Mouse (Mus musculus): Measurements from ENCODE around the gene Nr1i2. TPM values are rescaled to one million over a fixed set of nuclear protein-coding genes. Genes with fewer than 3 reads are reported as not detected.

The Nr1i2 gene
- polyA plus RNA-seq (2015; fragmentation: Illumina TruSeq; extraction: RNeasy Lipid Tissue Mini Kit (QIAGEN cat#74804); ENCODE audit: low read depth, low replicate concordance): not detected

GRCm38 (mm10) chr16:38294685-38295348, at the start of gene Nr1i2:
Gene Nr1i2, minus strand, starts transcription at chr16:38294824.

GRCm38 (mm10) chr16:38341396-38342324, 47.0 kb upstream of the Nr1i2 start, which contains the start of gene Maats1:
Gene Maats1, minus strand, starts transcription at chr16:38342143.

Other genes starting within 250 kb of the Nr1i2 start
- 69.1 TPM for gene Gsk3b, start 205.8 kb downstream of the Nr1i2 start, polyA plus RNA-seq (2015; fragmentation: Illumina TruSeq; extraction: RNeasy Lipid Tissue Mini Kit (QIAGEN cat#74804); ENCODE audit: low read depth, low replicate concordance)
- 1.4 TPM for gene Maats1, start 47.3 kb upstream of the Nr1i2 start, polyA plus RNA-seq (2015; fragmentation: Illumina TruSeq; extraction: RNeasy Lipid Tissue Mini Kit (QIAGEN cat#74804); ENCODE audit: low read depth, low replicate concordance)
- gene Cox17, start 52.2 kb upstream of the Nr1i2 start, polyA plus RNA-seq (2015; fragmentation: Illumina TruSeq; extraction: RNeasy Lipid Tissue Mini Kit (QIAGEN cat#74804); ENCODE audit: low read depth, low replicate concordance): 300 TPM
- gene Gm21987, start 52.2 kb upstream of the Nr1i2 start, polyA plus RNA-seq (2015; fragmentation: Illumina TruSeq; extraction: RNeasy Lipid Tissue Mini Kit (QIAGEN cat#74804); ENCODE audit: low read depth, low replicate concordance): not detected
- gene Popdc2, start 67.4 kb upstream of the Nr1i2 start, polyA plus RNA-seq (2015; fragmentation: Illumina TruSeq; extraction: RNeasy Lipid Tissue Mini Kit (QIAGEN cat#74804); ENCODE audit: low read depth, low replicate concordance): 0.42 TPM
- 2.7 TPM for gene Pla1a, start 138.3 kb upstream of the Nr1i2 start, polyA plus RNA-seq (2015; fragmentation: Illumina TruSeq; extraction: RNeasy Lipid Tissue Mini Kit (QIAGEN cat#74804); ENCODE audit: low read depth, low replicate concordance)
- gene Adprh, start 157.9 kb upstream of the Nr1i2 start, polyA plus RNA-seq (2015; fragmentation: Illumina TruSeq; extraction: RNeasy Lipid Tissue Mini Kit (QIAGEN cat#74804); ENCODE audit: low read depth, low replicate concordance): 71.9 TPM
- gene Cd80, start 160.7 kb upstream of the Nr1i2 start, polyA plus RNA-seq (2015; fragmentation: Illumina TruSeq; extraction: RNeasy Lipid Tissue Mini Kit (QIAGEN cat#74804); ENCODE audit: low read depth, low replicate concordance): 0.61 TPM
- gene Timmdc1, start 227.8 kb upstream of the Nr1i2 start, polyA plus RNA-seq (2015; fragmentation: Illumina TruSeq; extraction: RNeasy Lipid Tissue Mini Kit (QIAGEN cat#74804); ENCODE audit: low read depth, low replicate concordance): 27.7 TPM